Mouse (Mus musculus) fibroblast of lung, adult 2 months (primary cell): ENCODE measurements around the gene Cdh4.

Source experiments
- DNase-seq: peaks from one replicate; pipeline ENCODE4 v3.0.0-alpha.2; 2011; ENCODE audit warnings: low read depth

Cdh4 gene

GRCm38 (mm10) chr2:179733141-179733831 is 291.1 kb downstream of the Cdh4 start:
- DNase-seq, result no peak

- DNase-seq, result no peak
Measured at GRCm38 (mm10) chr2:179742419-179742818, 300.2 kb downstream of the Cdh4 start.

GRCm38 (mm10) chr2:179742828-179743227 is 300.6 kb downstream of the Cdh4 start:
- no peak for DNase-seq

GRCm38 (mm10) chr2:179746491-179746890 is 304.3 kb downstream of the Cdh4 start:
- no peak for DNase-seq

GRCm38 (mm10) chr2:179749399-179749798 is 307.2 kb downstream of the Cdh4 start:
- no peak for DNase-seq

GRCm38 (mm10) chr2:179753811-179754210 is 311.6 kb downstream of the Cdh4 start:
- no peak for DNase-seq

GRCm38 (mm10) chr2:179754776-179755175 is 312.5 kb downstream of the Cdh4 start:
- DNase-seq, result no peak

GRCm38 (mm10) chr2:179761718-179762441 is 319.6 kb downstream of the Cdh4 start:
- no peak for DNase-seq

- DNase-seq, result no peak
Measured at GRCm38 (mm10) chr2:179762521-179763305, 320.5 kb downstream of the Cdh4 start.

GRCm38 (mm10) chr2:179764460-179764859 is 322.2 kb downstream of the Cdh4 start:
- DNase-seq, result no peak

GRCm38 (mm10) chr2:179766664-179767526 is 324.7 kb downstream of the Cdh4 start:
- DNase-seq, result no peak

- DNase-seq, result no peak
Measured at GRCm38 (mm10) chr2:179767527-179767849, 325.3 kb downstream of the Cdh4 start.

- no peak for DNase-seq
Measured at GRCm38 (mm10) chr2:179769137-179769536, 326.9 kb downstream of the Cdh4 start.

GRCm38 (mm10) chr2:179769943-179770342 is 327.7 kb downstream of the Cdh4 start:
- no peak for DNase-seq

- no peak for DNase-seq
Measured at GRCm38 (mm10) chr2:179774440-179775110, 332.3 kb downstream of the Cdh4 start.

- no peak for DNase-seq
Measured at GRCm38 (mm10) chr2:179775999-179776705, 333.9 kb downstream of the Cdh4 start.

- DNase-seq, result no peak
Measured at GRCm38 (mm10) chr2:179779266-179779665, 337.0 kb downstream of the Cdh4 start.

GRCm38 (mm10) chr2:179780961-179781360 is 338.7 kb downstream of the Cdh4 start:
- no peak for DNase-seq

GRCm38 (mm10) chr2:179787256-179787655 is 345.0 kb downstream of the Cdh4 start:
- DNase-seq, result no peak

- no peak for DNase-seq
Measured at GRCm38 (mm10) chr2:179787797-179788196, 345.6 kb downstream of the Cdh4 start.

GRCm38 (mm10) chr2:179790684-179791083 is 348.5 kb downstream of the Cdh4 start:
- no peak for DNase-seq
